Mouse (Mus musculus) embryonic facial prominence, embryonic 13.5 days (tissue): ENCODE measurements at regions not wholly inside any gene's neighbourhood (a gene's known extent, or its start where the extent isn't known, plus 50 kb on each side); places are given as distances from the start of the nearest gene placed in this dataset.

Experiments used
- ATAC-seq: fragments of 200-750 bp; cut with Nextera tagmentation; 2 replicates; pipeline ENCODE4 v1.8.0; 2017; ENCODE audit warnings: low read depth; ENCODE audit not compliant: insufficient number of reproducible peaks, insufficient read depth, low FRiP score, low TSS enrichment
- H3K27ac ChIP-seq: fragments of 300-500 bp; sonication (generic); 2 replicates; pipeline ENCODE4 v1.5.1; 2015; ENCODE audit warnings: moderate library complexity, mild to moderate bottlenecking, inconsistent platforms
- H3K27me3 ChIP-seq: fragments of 300-500 bp; sonication (generic); 2 replicates; pipeline ENCODE4 v1.6.1; 2015; ENCODE audit warnings: mild to moderate bottlenecking, inconsistent platforms
- H3K36me3 ChIP-seq: fragments of 300-500 bp; sonication (generic); 2 replicates; pipeline ENCODE4 v1.6.1; 2015; ENCODE audit warnings: mild to moderate bottlenecking, inconsistent platforms
- H3K4me1 ChIP-seq: fragments of 300-500 bp; sonication (generic); 2 replicates; pipeline ENCODE4 v1.6.1; 2015; ENCODE audit warnings: inconsistent platforms
- H3K4me2 ChIP-seq: fragments of 300-500 bp; sonication (generic); 2 replicates; pipeline ENCODE4 v1.6.1; 2015; ENCODE audit warnings: moderate library complexity, mild to moderate bottlenecking, inconsistent platforms
- H3K4me3 ChIP-seq: fragments of 300-500 bp; sonication (generic); 2 replicates; pipeline ENCODE4 v1.5.1; 2015; ENCODE audit warnings: mild to moderate bottlenecking, inconsistent platforms
- H3K9ac ChIP-seq: fragments of 300-500 bp; sonication (generic); 2 replicates; pipeline ENCODE4 v1.6.1; 2015; ENCODE audit warnings: mild to moderate bottlenecking, inconsistent platforms
- H3K9me3 ChIP-seq: fragments of 300-500 bp; sonication (generic); 2 replicates; pipeline ENCODE4 v1.6.1; 2016; ENCODE audit warnings: inconsistent platforms
- WGBS: fragments of 180-500 bp; shearing (Covaris S2); methylation state at CpG from one replicate; pipeline ENCODE4 v1.1.7; 2015; ENCODE audit warnings: mixed read lengths; 5-methylcytosine and 5-hydroxymethylcytosine counted together

DNA sequence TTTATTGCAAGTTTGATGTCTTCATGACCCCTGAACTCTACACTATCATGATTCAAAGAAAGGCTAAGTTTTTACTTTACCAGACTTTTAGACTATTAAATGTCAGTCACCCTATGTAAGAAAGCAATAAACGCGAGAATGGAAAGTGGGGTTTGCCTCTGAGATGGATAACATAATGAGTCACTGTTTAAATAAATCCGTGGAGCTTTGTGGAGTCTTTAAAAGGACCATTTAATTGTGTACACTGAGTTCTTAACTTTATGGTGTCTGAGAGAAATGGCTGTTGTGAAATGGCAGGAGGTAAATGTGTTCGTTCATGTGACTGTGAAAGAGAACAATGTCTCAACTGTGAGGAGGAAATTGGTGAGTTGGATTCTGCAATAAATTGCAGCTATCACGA, 122.2 kb upstream of the Myo3a start:
- H3K27me3 ChIP-seq, result no peaks in the 10 kb centered on the region
- H3K4me2 ChIP-seq, result no peak overlapping the region
- H3K36me3 ChIP-seq, result no peaks in the 10 kb centered on the region
- no peaks in the 10 kb centered on the region for H3K9me3 ChIP-seq
- H3K27ac ChIP-seq, result no peak overlapping the region
- no peaks in the 10 kb centered on the region for H3K4me1 ChIP-seq
- H3K9ac ChIP-seq, result no peak overlapping the region
- no peak overlapping the region for H3K4me3 ChIP-seq
- 47% methylated on average over 5 of the region's 5 CpGs for WGBS
- no peak for ATAC-seq

DNA sequence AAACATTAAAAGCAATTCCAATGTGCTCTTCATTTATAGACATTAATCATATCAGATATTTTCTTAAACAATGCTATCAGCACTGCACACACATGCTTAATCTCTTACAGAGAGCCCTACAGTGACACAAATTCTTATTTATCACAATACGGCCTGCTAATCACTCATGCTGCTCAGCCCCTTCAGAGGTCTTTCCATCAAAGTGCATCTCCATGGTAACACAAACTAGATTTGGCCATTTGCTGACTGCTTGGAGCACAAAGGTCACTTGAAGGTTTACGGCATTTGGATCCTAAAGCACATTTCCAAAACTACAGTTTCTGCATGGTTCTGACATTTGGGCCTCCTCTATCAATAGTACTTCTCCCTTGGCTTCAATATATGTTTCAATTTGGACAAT, 77.6 kb upstream of the Myo3a start:
- no peak overlapping the region for H3K27ac ChIP-seq

DNA sequence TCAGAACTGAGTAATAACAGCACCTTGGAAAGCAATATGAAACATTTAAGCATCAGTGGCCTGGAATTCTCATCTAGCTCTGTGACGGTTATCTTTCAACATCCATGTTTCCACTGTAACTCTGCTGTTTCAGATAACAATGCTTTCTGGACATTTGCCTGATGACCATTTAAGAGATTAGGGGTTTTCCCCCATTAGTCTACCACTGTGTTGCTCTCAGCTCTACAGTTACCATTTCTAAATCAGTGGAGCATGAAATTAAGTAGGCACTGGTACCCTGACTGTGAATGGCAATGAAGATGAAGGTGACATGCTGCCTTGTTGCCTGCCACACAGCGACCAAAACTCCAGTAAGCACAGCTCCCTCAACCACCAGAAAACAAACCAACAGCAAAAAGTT, 70.7 kb upstream of the Myo3a start:
- ATAC-seq, result no peak
- Histone ChIP-seq H3K27me3 (no peaks in the 10 kb centered on the region), H3K9me3 (no peaks in the 10 kb centered on the region), H3K27ac (no peak overlapping the region), H3K4me3 (no peak overlapping the region), H3K4me1 (no peaks in the 10 kb centered on the region), H3K4me2 (no peak overlapping the region), H3K36me3 (no peaks in the 10 kb centered on the region), H3K9ac (no peak overlapping the region)
- 62% methylated on average over 2 of the region's 2 CpGs for WGBS

More for the DNA sequence above, 77.6 kb upstream of the Myo3a start:
- Histone ChIP-seq H3K4me3 (no peak overlapping the region), H3K4me2 (no peak overlapping the region), H3K36me3 (no peaks in the 10 kb centered on the region), H3K9ac (no peak overlapping the region), H3K27me3 (no peaks in the 10 kb centered on the region), H3K9me3 (no peaks in the 10 kb centered on the region), H3K4me1 (no peaks in the 10 kb centered on the region)
- 44% methylated on average over 2 of the region's 2 CpGs for WGBS
- no peak for ATAC-seq

DNA sequence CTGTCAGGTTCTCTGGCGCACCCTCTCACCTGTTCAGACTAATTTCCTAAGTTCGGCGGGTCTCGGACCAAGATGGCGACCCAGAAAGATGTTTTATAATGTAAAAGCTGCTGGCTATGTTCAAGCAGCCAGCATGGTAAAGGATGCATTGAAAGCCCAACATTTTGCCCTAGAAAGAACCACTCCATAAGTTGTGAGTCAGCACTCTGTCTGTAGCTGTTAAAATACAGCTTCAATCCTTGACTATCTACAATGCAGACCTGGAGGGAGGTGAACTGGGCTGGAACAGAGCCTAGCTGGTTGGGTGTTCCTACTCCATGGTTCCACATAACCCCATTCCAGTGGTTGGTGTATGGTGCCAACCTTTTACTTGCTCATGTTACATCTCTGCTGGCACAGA, 61.9 kb upstream of the Myo3a start:
- Histone ChIP-seq H3K27ac (no peak overlapping the region), H3K36me3 (no peaks in the 10 kb centered on the region), H3K4me1 (no peaks in the 10 kb centered on the region), H3K9ac (no peak overlapping the region), H3K27me3 (no peaks in the 10 kb centered on the region), H3K4me2 (no peak overlapping the region), H3K9me3 (no peaks in the 10 kb centered on the region), H3K4me3 (no peak overlapping the region)
- 89% methylated on average over 5 of the region's 5 CpGs for WGBS
- no peak for ATAC-seq

DNA sequence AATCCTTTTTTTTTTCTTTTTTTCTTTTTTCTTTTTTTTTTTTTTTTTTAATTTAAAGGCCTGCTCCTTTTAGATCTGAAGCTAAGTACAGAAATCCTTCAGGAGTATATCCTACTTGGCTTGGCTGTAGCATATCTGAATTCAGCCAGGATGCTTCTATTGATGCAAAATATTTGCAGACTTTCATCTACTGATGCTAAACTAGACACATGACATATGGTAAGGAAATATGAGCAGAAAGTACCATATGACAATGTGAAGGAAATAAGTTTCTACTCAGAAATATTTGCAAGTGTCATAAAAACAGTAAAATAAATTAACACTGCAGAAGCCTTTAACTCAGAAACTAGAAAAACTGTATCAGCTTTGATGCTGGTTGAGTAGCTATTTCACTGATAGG, 61.4 kb upstream of the Myo3a start:
- H3K9ac ChIP-seq, result no peak overlapping the region

More for the DNA sequence above, 61.4 kb upstream of the Myo3a start:
- Histone ChIP-seq H3K9me3 (no peaks in the 10 kb centered on the region), H3K4me1 (no peaks in the 10 kb centered on the region), H3K27ac (no peak overlapping the region), H3K27me3 (no peaks in the 10 kb centered on the region), H3K4me3 (no peak overlapping the region), H3K4me2 (no peak overlapping the region), H3K36me3 (no peaks in the 10 kb centered on the region)
- no peak for ATAC-seq
